Mouse (Mus musculus) G1E (cell line): ENCODE measurements around the gene Pdc. TPM values are rescaled to one million over a fixed set of nuclear protein-coding genes. Genes with fewer than 3 reads are reported as not detected.
A peak's percentile ranks its signal among the peaks of the same experiment; 100 is the strongest.
"Not testable (repeated sequence)": the region's sequence is repeated elsewhere in the genome, so short reads cannot be mapped to it uniquely, and the experiment has no call there.

ENCODE experiments used
- ATAC-seq: 2 replicates; pipeline ENCODE4 v1.8.0; 2016; ENCODE audit warnings: mild to moderate bottlenecking; ENCODE audit not compliant: insufficient number of reproducible peaks, poor library complexity, low FRiP score, severe bottlenecking; ENCODE audit errors: extremely low read depth
- DNase-seq: peaks from one replicate; pipeline ENCODE4 v3.0.0; 2012; ENCODE audit warnings: low spot score
- H3K27me3 ChIP-seq: 2 replicates; pipeline ENCODE4 v1.6.1; 2012; ENCODE audit warnings: mild to moderate bottlenecking, low read length, inconsistent platforms; ENCODE audit not compliant: insufficient read depth
- H3K36me3 ChIP-seq: replicated peaks from 2 replicates; pipeline ENCODE3; 2012; ENCODE audit warnings: mild to moderate bottlenecking, inconsistent platforms
- H3K4me1 ChIP-seq: 2 replicates; pipeline ENCODE4 v1.6.1; 2012; ENCODE audit warnings: low read depth, low read length, inconsistent platforms, mixed read lengths; ENCODE audit not compliant: insufficient read depth
- H3K4me3 ChIP-seq: 2 replicates; pipeline ENCODE4 v1.5.1; 2012; ENCODE audit warnings: low read depth, mild to moderate bottlenecking, inconsistent platforms, low read length, moderate library complexity, mixed read lengths
- H3K9me3 ChIP-seq: replicated peaks from 2 replicates; pipeline ENCODE4 v1.6.1; 2012; ENCODE audit warnings: inconsistent platforms
- CTCF ChIP-seq: IDR thresholded peaks from 2 replicates; pipeline ENCODE4 v1.5.1; 2012; ENCODE audit warnings: low read depth, low read length, inconsistent platforms, mixed read lengths
- GATA1 ChIP-seq: IDR thresholded peaks from 2 replicates; pipeline ENCODE4 v1.6.1; 2012; ENCODE audit warnings: borderline replicate concordance, low read length, inconsistent platforms, mixed read lengths
- GATA2 ChIP-seq: IDR thresholded peaks from 2 replicates; pipeline ENCODE4 v1.6.1; 2012; ENCODE audit warnings: low read depth, low read length, inconsistent platforms, borderline replicate concordance
- POLR2AphosphoS5 ChIP-seq: IDR thresholded peaks from 2 replicates; pipeline ENCODE4 v1.6.1; 2012; ENCODE audit warnings: low read depth, low read length, inconsistent platforms; ENCODE audit not compliant: insufficient replicate concordance
- TAL1 ChIP-seq: conservative IDR thresholded peaks from 2 replicates; pipeline ENCODE4 v1.6.1; 2012; ENCODE audit warnings: low read depth, low read length, inconsistent platforms, mixed read lengths
- polyA plus RNA-seq: library from polyadenylated mRNA; stranded (reverse); fragments of >175 nt; gene quantifications from 2 replicates; pipeline ENCODE4 v1.2.3, GENCODE M21; 2012
- total RNA-seq, 2 experiments: library from RNA; stranded (forward) in 1 of 2; stranded (reverse) in 1 of 2; fragments of 200-1000 nt in 1 of 2; fragments of >200 nt in 1 of 2; fragmentation: Nextera tagmentation in 1 of 2; gene quantifications; 2 replicates each; pipeline ENCODE4 v1.2.3; 2014 to 2017

Pdc gene
- not detected in 2 replicates for total RNA-seq (2014; fragmentation: Nextera tagmentation)
- total RNA-seq (2017): 0.16 and 0.29 TPM in 2 replicates
- polyA plus RNA-seq: not detected in 2 replicates

DNA sequence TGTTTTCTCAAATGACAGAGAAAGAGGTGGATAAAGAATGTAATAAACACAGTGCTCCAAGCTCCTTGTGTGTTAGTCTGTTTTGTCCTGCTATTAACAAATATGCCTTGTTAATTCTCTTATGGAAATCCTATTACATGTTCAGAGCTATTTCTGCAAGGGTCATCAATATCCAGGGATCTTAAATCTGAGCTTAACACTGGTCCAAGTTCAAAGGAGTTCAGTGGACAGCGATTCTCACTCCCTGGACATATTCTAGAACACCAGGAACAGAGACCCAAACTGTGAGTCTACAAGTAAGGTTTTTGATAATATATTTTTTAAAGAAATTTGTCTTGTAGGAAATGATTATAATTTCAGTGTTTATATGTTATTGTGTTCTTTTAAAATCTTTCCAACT, at the start of gene Pdc:
Pdc (plus strand) TSS at position 213 of the 400 bp plus-strand sequence.
- TF ChIP-seq TAL1 (no peak), GATA1 (no peak), POLR2AphosphoS5 (no peak), CTCF (no peak), GATA2 (no peak)
- DNase-seq: no peak
- no peak for ATAC-seq

DNA sequence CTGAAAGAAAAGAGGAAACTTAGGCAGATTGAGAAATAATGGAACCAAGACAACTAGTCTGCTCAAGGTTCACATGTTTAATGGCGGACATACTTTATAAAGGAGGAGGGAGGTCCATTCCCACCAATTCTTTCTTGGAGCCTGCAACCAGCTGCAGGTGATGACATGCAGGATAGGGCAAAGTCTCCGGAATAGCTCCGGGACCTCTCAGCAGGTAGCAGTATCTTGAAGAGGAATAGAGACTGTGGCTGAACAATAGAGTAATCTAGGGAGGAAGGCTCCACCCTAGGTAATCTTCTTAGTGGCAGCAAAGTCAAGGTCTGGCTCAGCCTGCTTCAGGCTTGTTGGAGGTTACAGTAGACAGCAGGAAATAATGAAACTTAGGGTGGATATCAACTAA, 25.2 kb upstream of the Pdc start:
- not testable (repeated sequence) for H3K36me3 ChIP-seq, H3K4me1 ChIP-seq, ATAC-seq, H3K9me3 ChIP-seq, DNase-seq, H3K4me3 ChIP-seq, H3K27me3 ChIP-seq

More for the DNA sequence above, at the start of gene Pdc:
- Histone ChIP-seq H3K36me3 (no peaks in the 10 kb centered on the region), H3K27me3 (no peaks in the 10 kb centered on the region), H3K4me3 (no peak within 1 kb of the TSS), H3K4me1 (no peaks in the 10 kb centered on the region), H3K9me3 (no peaks in the 10 kb centered on the region)

DNA sequence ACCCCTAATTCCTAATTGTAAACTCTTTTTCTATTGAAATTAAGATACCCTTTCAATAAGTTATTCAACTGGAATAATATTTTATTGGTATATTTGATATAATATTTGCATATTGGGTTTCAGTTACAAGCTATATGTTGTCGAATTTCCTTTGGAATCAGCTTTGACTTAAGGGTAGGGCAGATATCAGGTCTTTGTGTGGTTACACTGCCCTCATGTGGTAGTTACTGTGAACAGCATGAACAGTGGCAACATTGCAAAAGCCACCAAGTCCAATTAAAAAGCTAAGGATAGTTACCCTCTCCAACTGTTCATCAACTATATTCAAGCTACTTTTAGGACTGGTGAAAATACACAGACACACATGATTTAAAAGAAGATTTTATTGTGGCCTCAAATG, 11.6 kb upstream of the Pdc start:
- peak; percentile 66 for ATAC-seq
- Histone ChIP-seq H3K27me3 (no peaks in the 10 kb centered on the region), H3K36me3 (no peaks in the 10 kb centered on the region), H3K4me3 (no peak overlapping the region), H3K9me3 (no peaks in the 10 kb centered on the region), H3K4me1 (no peaks in the 10 kb centered on the region)
- DNase-seq: no peak
- TF ChIP-seq CTCF (peak; percentile 60; the same call in 1 of the 2 replicates), TAL1 (no peak)

DNA sequence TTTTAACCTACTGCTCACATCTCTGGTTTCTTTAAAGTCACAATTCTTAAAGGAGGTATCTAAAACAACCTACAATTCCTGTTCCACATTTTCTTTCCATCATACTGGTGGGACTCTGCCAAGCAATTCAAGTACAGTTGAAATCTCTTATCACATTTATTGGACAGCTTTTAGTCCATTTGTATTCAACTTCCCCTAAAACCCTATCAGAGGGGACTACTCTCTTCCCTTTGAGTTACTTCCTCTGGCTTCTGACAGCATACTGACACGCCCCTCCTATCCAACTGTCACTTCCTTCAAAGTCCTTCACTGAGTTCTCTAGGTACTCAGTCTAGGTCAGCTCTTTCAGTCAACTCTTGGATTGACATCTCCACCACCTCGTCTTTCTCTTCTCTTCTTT, 15.9 kb downstream of the Pdc start:
- H3K4me3 ChIP-seq: no peak overlapping the region
- H3K4me1 ChIP-seq: no peaks in the 10 kb centered on the region
- DNase-seq: no peak
- TF ChIP-seq TAL1 (no peak), CTCF (no peak), POLR2AphosphoS5 (no peak)
- H3K9me3 ChIP-seq: no peaks in the 10 kb centered on the region
- H3K27me3 ChIP-seq: no peaks in the 10 kb centered on the region
- ATAC-seq: no peak; the same call in 1 of the 2 replicates
- H3K36me3 ChIP-seq: no peaks in the 10 kb centered on the region

DNA sequence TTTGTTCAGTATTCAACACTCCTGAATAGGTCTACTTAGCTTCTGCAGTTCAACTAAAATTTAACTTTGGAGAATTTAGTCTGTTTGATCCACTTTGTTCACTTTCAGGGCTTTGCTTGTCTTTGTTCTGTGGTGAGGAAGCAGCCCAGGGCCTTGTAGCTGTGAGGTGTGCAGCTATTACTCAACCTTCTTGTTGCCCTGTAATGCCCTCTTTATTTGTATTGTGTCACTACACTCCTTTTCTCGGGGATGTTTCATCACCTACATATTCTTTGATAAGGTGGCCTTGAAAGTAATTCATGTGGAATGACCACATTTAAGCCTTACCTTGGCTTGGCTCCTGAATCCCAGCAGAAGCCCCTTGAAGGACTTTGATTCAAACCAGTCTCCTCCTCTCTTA, 41.6 kb downstream of the Pdc start:
- Histone ChIP-seq H3K4me3 (no peak overlapping the region), H3K9me3 (no peaks in the 10 kb centered on the region), H3K4me1 (no peaks in the 10 kb centered on the region), H3K36me3 (peaks cover 36% of the 10 kb centered on the region), H3K27me3 (no peaks in the 10 kb centered on the region)
- ATAC-seq: no peak
- TF ChIP-seq CTCF (no peak), TAL1 (no peak), GATA2 (no peak), GATA1 (no peak), POLR2AphosphoS5 (no peak)
- no peak for DNase-seq

DNA sequence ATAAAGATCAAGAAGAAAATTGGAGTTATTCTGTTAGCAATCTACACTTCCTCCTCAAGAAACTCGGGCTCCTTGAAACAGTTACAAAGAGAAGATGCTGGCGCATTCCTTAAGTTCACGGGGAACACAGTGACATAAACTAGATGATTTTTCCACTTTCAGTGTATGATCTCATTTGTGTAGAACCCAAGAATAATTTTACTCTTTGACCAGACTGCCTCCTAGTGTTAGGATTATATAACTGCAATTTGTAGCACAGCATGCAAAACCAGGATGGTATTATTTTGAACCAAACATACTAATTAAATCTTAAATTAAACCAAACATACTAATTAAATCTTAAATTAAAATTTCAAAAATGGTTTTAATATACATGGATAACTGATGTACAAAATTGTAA, 53.7 kb downstream of the Pdc start:
- no peaks in the 10 kb centered on the region for H3K27me3 ChIP-seq
- H3K4me1 ChIP-seq: no peaks in the 10 kb centered on the region
- no peak overlapping the region for H3K4me3 ChIP-seq
- H3K36me3 ChIP-seq: peaks cover 52% of the 10 kb centered on the region
- ATAC-seq: peak; percentile 28; the same call in 1 of the 2 replicates
- no peak for DNase-seq
- TF ChIP-seq POLR2AphosphoS5 (no peak), CTCF (no peak), TAL1 (no peak), GATA1 (no peak), GATA2 (no peak)
- no peaks in the 10 kb centered on the region for H3K9me3 ChIP-seq

DNA sequence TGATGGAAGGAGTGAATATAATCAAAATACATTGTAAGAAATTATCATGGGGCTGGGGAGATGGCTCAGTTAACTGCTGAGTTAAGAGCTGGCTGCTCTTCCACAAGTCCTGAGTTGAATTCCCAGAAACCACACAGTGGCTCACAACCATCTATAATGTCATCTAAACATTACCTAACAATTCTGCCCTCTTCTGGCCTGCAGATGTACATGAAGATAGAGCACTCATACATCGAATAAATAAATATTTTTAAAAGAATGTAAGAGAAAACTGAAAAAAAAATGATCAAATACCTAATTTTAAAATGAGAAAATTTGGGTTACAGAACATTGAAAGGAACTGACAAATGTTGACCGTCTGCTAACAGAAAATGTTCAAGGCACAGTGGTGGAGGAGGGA, 55.0 kb downstream of the Pdc start:
- no peaks in the 10 kb centered on the region for H3K9me3 ChIP-seq
- H3K4me3 ChIP-seq: no peak overlapping the region
- DNase-seq (no peak), ATAC-seq (no peak)
- TF ChIP-seq TAL1: no peak
- TF ChIP-seq GATA2: no peak
- TF ChIP-seq CTCF: no peak
- no peak for TF ChIP-seq POLR2AphosphoS5
- TF ChIP-seq GATA1: no peak
- H3K27me3 ChIP-seq: no peaks in the 10 kb centered on the region
- H3K36me3 ChIP-seq: peaks cover 54% of the 10 kb centered on the region
- H3K4me1 ChIP-seq: no peaks in the 10 kb centered on the region

Other genes starting within 250 kb of the Pdc start
- gene Ptgs2, start 219.4 kb upstream of the Pdc start, total RNA-seq (2014; fragmentation: Nextera tagmentation): not detected in 2 replicates
- 0.06 TPM in 1 of 2 replicates, not detected in the other for gene Ptgs2, start 219.4 kb upstream of the Pdc start, total RNA-seq (2017)
- gene Ptgs2, start 219.4 kb upstream of the Pdc start, polyA plus RNA-seq: not detected in 2 replicates
- gene Tpr, start 73.4 kb downstream of the Pdc start, total RNA-seq (2014; fragmentation: Nextera tagmentation): 1,004 and 1,198 TPM in 2 replicates
- gene Tpr, start 73.4 kb downstream of the Pdc start, total RNA-seq (2017): 531 and 569 TPM in 2 replicates
- gene Tpr, start 73.4 kb downstream of the Pdc start, polyA plus RNA-seq: 238 and 245 TPM in 2 replicates
- gene Odr4, start 73.7 kb downstream of the Pdc start, total RNA-seq (2014; fragmentation: Nextera tagmentation): 80.1 and 99.9 TPM in 2 replicates
- gene Odr4, start 73.7 kb downstream of the Pdc start, total RNA-seq (2017): 118 and 142 TPM in 2 replicates
- 6.3 and 8.0 TPM in 2 replicates for gene Odr4, start 73.7 kb downstream of the Pdc start, polyA plus RNA-seq
- gene Prg4, start 146.7 kb downstream of the Pdc start, total RNA-seq (2014; fragmentation: Nextera tagmentation): not detected in 2 replicates
- 0.11 and 0.12 TPM in 2 replicates for gene Prg4, start 146.7 kb downstream of the Pdc start, total RNA-seq (2017)
- not detected in 2 replicates for gene Prg4, start 146.7 kb downstream of the Pdc start, polyA plus RNA-seq